8 mouse cellular contexts compared by ENCODE assay signal in the genomic region with DNA sequence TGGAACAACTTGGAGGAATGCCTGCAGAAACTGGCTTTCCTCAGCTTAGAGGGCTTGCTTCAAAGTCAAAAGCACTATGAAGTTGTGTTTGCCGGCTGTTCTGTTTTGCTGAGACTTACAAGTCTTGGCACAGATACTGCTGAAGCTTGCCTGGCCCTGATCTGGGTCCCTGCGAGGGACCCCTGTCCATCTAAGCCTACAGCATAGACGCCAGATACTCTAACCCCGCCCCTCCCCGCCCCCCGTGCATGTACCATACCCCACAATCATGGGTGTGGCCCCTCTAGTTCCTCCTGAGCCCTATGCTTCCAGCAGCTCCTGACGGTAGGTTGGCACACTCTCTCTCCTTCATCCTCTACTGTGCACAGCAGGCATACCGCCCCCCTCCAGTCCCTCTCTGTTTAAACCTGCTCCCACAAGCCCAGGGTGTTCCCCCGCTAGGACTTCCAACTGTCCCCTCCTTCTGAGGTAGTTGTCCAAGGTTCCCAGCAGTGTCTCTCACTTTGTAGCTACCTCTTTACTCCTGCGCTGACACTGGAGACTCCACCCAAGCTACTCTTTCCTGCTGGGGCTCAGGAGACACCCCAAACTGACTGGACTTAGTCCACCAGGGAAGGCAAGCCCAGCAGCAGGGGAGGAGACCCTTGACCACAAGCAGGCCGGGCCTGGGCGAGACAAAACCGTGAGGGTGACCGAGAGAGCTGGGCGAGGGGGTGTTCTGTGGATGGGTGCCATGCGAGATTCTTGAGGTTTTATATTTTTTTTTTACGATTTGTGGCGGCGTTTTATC. TPM values are rescaled to one million over a fixed set of nuclear protein-coding genes. Genes with fewer than 3 reads are reported as not detected.
DNase-seq lines count a peak whose midpoint lies in the region; ATAC-seq and TF ChIP-seq lines count a peak whose summit lies in the region.

No protein-coding gene starts in this region.

- H3K4me1 ChIP-seq in embryonic facial prominence, embryonic 11.5 days (ENCODE audit: control insufficient read depth, insufficient read depth, low read length): no peaks in the 10 kb centered on the region
- peaks cover 14% of the 10 kb centered on the region; the same call in 1 of the 2 replicates for H3K4me1 ChIP-seq in intestine, embryonic 14.5 days (replicated peaks; ENCODE audit: control insufficient read depth, insufficient read depth, low read length)
- peaks cover 41% of the 10 kb centered on the region for H3K4me1 ChIP-seq in neural tube, embryonic 12.5 days

- no peak for ATAC-seq in embryonic facial prominence, embryonic 11.5 days (replicated peaks; ENCODE audit: insufficient number of reproducible peaks, low FRiP score, low TSS enrichment, low read depth)
- peak; percentile 22; the same call in 1 of the 2 replicates for ATAC-seq in intestine, embryonic 14.5 days (replicated peaks; ENCODE audit: low FRiP score, low TSS enrichment, low read depth)
- 0 out of 2 replicates have a peak, but pooled peaks have one; percentile 34 for ATAC-seq in neural tube, embryonic 12.5 days (ENCODE audit: low FRiP score, low read depth)

- WGBS in embryonic facial prominence, embryonic 11.5 days: 12% methylated on average over 19 of the region's 19 CpGs
- WGBS in intestine, embryonic 14.5 days: 18% methylated on average over 19 of the region's 19 CpGs
- WGBS in neural tube, embryonic 12.5 days: 18% methylated on average over 19 of the region's 19 CpGs

- intact Hi-C loops in left cerebral cortex, adult 2 months (cut with DNase I): loop anchor here (1.0 to 5.0 kb wide), 8 partner anchors 72 to 433 kb away; no protein-coding TSS in a partner anchor

- H3K27me3 ChIP-seq in embryonic facial prominence, embryonic 11.5 days (ENCODE audit: control insufficient read depth, insufficient read depth, low read length): peaks cover 4% of the 10 kb centered on the region; the same call in 1 of the 2 replicates
- no peaks in the 10 kb centered on the region; the same call in 1 of the 2 replicates for H3K27me3 ChIP-seq in intestine, embryonic 14.5 days (replicated peaks; ENCODE audit: control insufficient read depth, insufficient read depth, low read length)
- H3K27me3 ChIP-seq in neural tube, embryonic 12.5 days (replicated peaks): peaks cover 8% of the 10 kb centered on the region; the same call in 1 of the 2 replicates

- H3K4me3 ChIP-seq in left cerebral cortex, adult 2 months: peak overlapping the region; percentile 30
- peak overlapping the region; percentile 52 for H3K4me3 ChIP-seq in embryonic facial prominence, embryonic 11.5 days (ENCODE audit: low read depth, low read length)
- peak overlapping the region; percentile 56 for H3K4me3 ChIP-seq in intestine, embryonic 14.5 days (ENCODE audit: low read depth, low read length)
- peak overlapping the region; percentile 57; the same call in 1 of the 2 replicates for H3K4me3 ChIP-seq in neural tube, embryonic 12.5 days

- DNase-seq in left cerebral cortex, adult 2 months (ENCODE audit: extremely low spot score in 1 of 2, low spot score in 2 of 2): no peak
- no peak for DNase-seq in left cerebral cortex, adult 9 months (ENCODE audit: low spot score in 2 of 2)
- no peak for DNase-seq in embryonic facial prominence, embryonic 11.5 days (ENCODE audit: low spot score)
- no peak for DNase-seq in intestine, embryonic 14.5 days (ENCODE audit: low spot score)
- no peak for DNase-seq in urinary bladder, postnatal 25 days (ENCODE audit: low spot score)
- no peak for DNase-seq in frontal cortex, postnatal 14 days (ENCODE audit: low spot score in 2 of 2)
- no peak for DNase-seq in testis, postnatal 14 days (ENCODE audit: low spot score)

- no peak overlapping the region; the same call in 1 of the 2 replicates for H3K9ac ChIP-seq in embryonic facial prominence, embryonic 11.5 days (replicated peaks; ENCODE audit: low read length)
- H3K9ac ChIP-seq in intestine, embryonic 14.5 days (ENCODE audit: low read length): no peak overlapping the region
- H3K9ac ChIP-seq in neural tube, embryonic 12.5 days: no peak overlapping the region

- peak overlapping the region; percentile 77 for H3K27ac ChIP-seq in left cerebral cortex, adult 2 months
- H3K27ac ChIP-seq in embryonic facial prominence, embryonic 11.5 days (replicated peaks; ENCODE audit: low read depth, low read length): no peak overlapping the region
- no peak overlapping the region for H3K27ac ChIP-seq in intestine, embryonic 14.5 days (ENCODE audit: low read depth)
- no peak overlapping the region for H3K27ac ChIP-seq in neural tube, embryonic 12.5 days

- H3K36me3 ChIP-seq in embryonic facial prominence, embryonic 11.5 days (replicated peaks; ENCODE audit: control insufficient read depth, insufficient read depth, low read depth, low read length): no peaks in the 10 kb centered on the region
- no peaks in the 10 kb centered on the region; the same call in 1 of the 2 replicates for H3K36me3 ChIP-seq in intestine, embryonic 14.5 days (ENCODE audit: control insufficient read depth, insufficient read depth, low read length)
- H3K36me3 ChIP-seq in neural tube, embryonic 12.5 days: 0 out of 2 replicates have a peak, but pooled peaks cover 3% of the 10 kb centered on the region

- no peaks in the 10 kb centered on the region for H3K9me3 ChIP-seq in embryonic facial prominence, embryonic 11.5 days (replicated peaks; ENCODE audit: control insufficient read depth, low read length)
- H3K9me3 ChIP-seq in intestine, embryonic 14.5 days (ENCODE audit: control insufficient read depth, low read length): no peaks in the 10 kb centered on the region
- no peaks in the 10 kb centered on the region for H3K9me3 ChIP-seq in neural tube, embryonic 12.5 days

- peak overlapping the region; percentile 99 for H3K4me2 ChIP-seq in embryonic facial prominence, embryonic 11.5 days (ENCODE audit: low read depth, low read length)
- peak overlapping the region; percentile 98 for H3K4me2 ChIP-seq in intestine, embryonic 14.5 days (ENCODE audit: low read length)
- H3K4me2 ChIP-seq in neural tube, embryonic 12.5 days (replicated peaks): peak overlapping the region; percentile 98

- no peak for TF ChIP-seq CTCF in left cerebral cortex, adult 2 months (IDR thresholded peaks at IDR 0.05)

RNA-seq across cellular contexts. Expression of gene Olfm1, which starts 12.1 kb away (rescaled TPM):
- 1,000 to 10,000 TPM; 1,521 to 1,595 TPM for total RNA-seq in left cerebral cortex, adult 2 months (2021)
- 32.5 and 38.6 TPM in 2 replicates for polyA plus RNA-seq in embryonic facial prominence, embryonic 11.5 days (2014; fragmentation: Nextera tagmentation; extraction: Ambion mirVana)
- 22.8 and 26.0 TPM in 2 replicates for polyA plus RNA-seq in intestine, embryonic 14.5 days (2014; fragmentation: Nextera tagmentation; extraction: Ambion mirVana)
- 171 and 188 TPM in 2 replicates for polyA plus RNA-seq in neural tube, embryonic 12.5 days (2016; fragmentation: Nextera tagmentation; extraction: Ambion mirVana)
